Comparison of ENCODE assay signal across 9 mouse cellular contexts in the genomic region with DNA sequence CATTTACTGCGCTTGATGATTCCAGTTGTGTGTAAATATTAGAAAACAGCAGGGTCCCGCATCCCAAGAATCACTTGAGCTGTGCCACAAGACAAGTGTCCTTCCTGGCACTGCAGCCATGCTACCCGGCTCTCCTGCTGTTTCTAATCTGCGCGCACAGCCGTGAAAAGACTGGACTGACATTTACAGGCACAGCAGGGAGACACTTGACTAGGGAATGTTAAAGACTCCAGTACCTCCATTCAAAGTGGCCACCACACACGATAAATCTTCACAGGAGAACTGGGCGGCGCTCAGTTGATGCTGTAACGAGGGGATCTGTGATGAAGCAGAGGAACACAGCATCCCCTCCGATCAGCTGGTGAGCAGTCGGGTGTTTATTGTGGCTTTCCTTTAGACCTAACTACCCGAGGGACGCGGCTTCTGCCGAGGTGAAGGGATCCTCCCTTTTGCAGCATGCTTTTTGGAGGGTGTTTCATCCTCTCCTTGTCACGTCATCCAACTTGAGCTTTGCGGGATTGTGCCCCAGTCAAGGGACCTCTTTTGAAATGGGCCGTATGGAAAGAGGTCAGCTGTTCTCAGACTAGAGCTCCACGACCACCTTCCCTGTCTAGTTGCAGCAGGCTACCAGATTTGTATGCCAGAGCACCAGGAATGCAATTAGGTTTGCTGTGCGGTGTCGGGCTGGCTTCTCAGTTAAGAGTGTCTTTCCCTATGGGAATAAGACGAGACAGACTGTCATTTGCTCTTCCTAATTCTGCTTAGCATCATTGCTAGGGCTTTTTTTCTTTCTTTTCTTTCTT.
DNase-seq lines count a peak whose midpoint lies in the region; ATAC-seq and TF ChIP-seq lines count a peak whose summit lies in the region.
"Had no signal": no experiment of that assay in that cellular context is flagged by ENCODE, and none has a peak within 500 bp of the region (broad histone marks: within the 10 kb centered on the region; RNA-seq: fewer than 3 reads in every experiment).

No protein-coding gene starts in this region.

- H3K36me3 ChIP-seq in ES-E14 (ENCODE audit: control insufficient read depth, insufficient read depth, low read length, poor library complexity, severe bottlenecking), result peaks cover 2% of the 10 kb centered on the region; the same call in 1 of the 2 replicates
- no peaks in the 10 kb centered on the region for H3K36me3 ChIP-seq in embryonic facial prominence, embryonic 11.5 days (replicated peaks; ENCODE audit: control insufficient read depth, insufficient read depth, low read depth, low read length)
- peaks cover 13% of the 10 kb centered on the region; the same call in 1 of the 2 replicates for H3K36me3 ChIP-seq in limb, embryonic 12.5 days

- WGBS in embryonic facial prominence, embryonic 11.5 days, result 53% methylated on average over 23 of the region's 23 CpGs
- 27% methylated on average over 23 of the region's 23 CpGs for WGBS in limb, embryonic 12.5 days

- ATAC-seq in embryonic facial prominence, embryonic 11.5 days (replicated peaks; ENCODE audit: insufficient number of reproducible peaks, low FRiP score, low TSS enrichment, low read depth), result no peak
- no peak for ATAC-seq in limb, embryonic 12.5 days (ENCODE audit: insufficient number of reproducible peaks, insufficient read depth, low FRiP score, low TSS enrichment, low read depth)
- no peak for ATAC-seq in erythroid progenitor cell, adult 5-6 weeks (replicated peaks; ENCODE audit: low FRiP score, poor library complexity, severe bottlenecking)
- ATAC-seq: Patski had no signal

- in situ Hi-C loops in ES-E14 (cut with MboI; ENCODE audit: low sequenced_read_pairs in 2 of 2, unreplicated experiment in 2 of 2), result no loop called here

- no peaks in the 10 kb centered on the region for H3K27me3 ChIP-seq in embryonic facial prominence, embryonic 11.5 days (ENCODE audit: control insufficient read depth, insufficient read depth, low read length)
- no peaks in the 10 kb centered on the region for H3K27me3 ChIP-seq in limb, embryonic 12.5 days
- H3K27me3 ChIP-seq: Patski had no signal

- H3K9me3 ChIP-seq in ES-E14 (ENCODE audit: control insufficient read depth, insufficient read depth, low read depth, low read length), result no peaks in the 10 kb centered on the region
- H3K9me3 ChIP-seq in embryonic facial prominence, embryonic 11.5 days (replicated peaks; ENCODE audit: control insufficient read depth, low read length), result no peaks in the 10 kb centered on the region
- H3K9me3 ChIP-seq in limb, embryonic 12.5 days, result no peaks in the 10 kb centered on the region

- DNase-seq in ES-E14 (ENCODE audit: low read depth, low spot score), result peak; percentile 30
- DNase-seq in WW6 (ENCODE audit: low read depth, low spot score), result peak; percentile 16
- DNase-seq in embryonic facial prominence, embryonic 11.5 days (ENCODE audit: low spot score), result peak; percentile 25
- DNase-seq in adrenal gland, adult 18-20 months (ENCODE audit: low spot score in 2 of 2), result no peak
- no peak for DNase-seq in adrenal gland, postnatal 14 days
- DNase-seq in lung, postnatal 14 days, result no peak

- no peak overlapping the region for H3K4me2 ChIP-seq in embryonic facial prominence, embryonic 11.5 days (ENCODE audit: low read depth, low read length)
- peak overlapping the region; percentile 41 for H3K4me2 ChIP-seq in limb, embryonic 12.5 days

- H3K27ac ChIP-seq in ES-E14 (ENCODE audit: insufficient read depth, low read depth, low read length, poor library complexity, severe bottlenecking), result no peak overlapping the region
- H3K27ac ChIP-seq in embryonic facial prominence, embryonic 11.5 days (replicated peaks; ENCODE audit: low read depth, low read length), result no peak overlapping the region
- no peak overlapping the region for H3K27ac ChIP-seq in limb, embryonic 12.5 days

- H3K9ac ChIP-seq in ES-E14 (ENCODE audit: insufficient read depth, low read depth, low read length, poor library complexity, severe bottlenecking), result no peak overlapping the region
- no peak overlapping the region; the same call in 1 of the 2 replicates for H3K9ac ChIP-seq in embryonic facial prominence, embryonic 11.5 days (replicated peaks; ENCODE audit: low read length)
- H3K9ac ChIP-seq in limb, embryonic 12.5 days (replicated peaks), result no peak overlapping the region; the same call in 1 of the 2 replicates

- peaks cover 2 to 16% of the 10 kb centered on the region in 2 experiments; a peak in 3 of 4 replicates for H3K4me1 ChIP-seq in ES-E14 (ENCODE audit: control insufficient read depth in 2 of 2, insufficient read depth in 2 of 2, low read length in 2 of 2, poor library complexity in 1 of 2)
- H3K4me1 ChIP-seq in embryonic facial prominence, embryonic 11.5 days (ENCODE audit: control insufficient read depth, insufficient read depth, low read length), result peaks cover 2% of the 10 kb centered on the region; the same call in 1 of the 2 replicates
- peaks cover 27% of the 10 kb centered on the region for H3K4me1 ChIP-seq in limb, embryonic 12.5 days (replicated peaks)

- no peak overlapping the region for H3K4me3 ChIP-seq in ES-E14 (ENCODE audit: insufficient read depth in 1 of 2, low read depth in 1 of 2, low read length in 2 of 2, poor library complexity in 1 of 2, severe bottlenecking in 1 of 2)
- no peak overlapping the region for H3K4me3 ChIP-seq in embryonic facial prominence, embryonic 11.5 days (ENCODE audit: low read depth, low read length)
- no peak overlapping the region for H3K4me3 ChIP-seq in limb, embryonic 12.5 days (replicated peaks)

TF ChIP-seq in ES-E14, 5 proteins besides CTCF, POLR2A, EP300 and RAD21:
- TF ChIP-seq ZC3H11A (IDR thresholded peaks at IDR 0.05; ENCODE audit: borderline replicate concordance, low read depth, low read length), result no peak

Comparison
In these comparisons a context has a peak if more than half of its experiments do, and no peak if none do; other contexts are left out.
1. DNase-seq: peak in ES-E14 (single experiment), WW6 (single experiment) and embryonic facial prominence, embryonic 11.5 days (single experiment); none in adrenal gland, adult 18-20 months (0 of 2), adrenal gland, postnatal 14 days (single experiment) and lung, postnatal 14 days (single experiment).